ENCODE assay signal across 9 mouse cellular contexts in genomic region chr11:102070426-102070825, GRCm38 (mm10). TPM values are rescaled to one million over a fixed set of nuclear protein-coding genes. Genes with fewer than 3 reads are reported as not detected.
DNase-seq lines count a peak whose midpoint lies in the region; ATAC-seq and TF ChIP-seq lines count a peak whose summit lies in the region.
"Had no signal": no experiment of that assay in that cellular context is flagged by ENCODE, and none has a peak within 500 bp of the region (broad histone marks: within the 10 kb centered on the region; RNA-seq: fewer than 3 reads in every experiment).

No protein-coding gene starts in this region.

- no peak for DNase-seq in layer of hippocampus, adult 2 months (ENCODE audit: low spot score in 2 of 2)
- DNase-seq in layer of hippocampus, adult 11-12 months (ENCODE audit: low spot score) = no peak
- DNase-seq in adrenal gland, postnatal 14 days = no peak
- DNase-seq in gastrocnemius, postnatal 36 days = no peak

- no peak for TF ChIP-seq CTCF in layer of hippocampus, adult 2 months (conservative IDR thresholded peaks at IDR 0.05)

- intact Hi-C loops in gastrocnemius, postnatal 36 days (cut with DNase I) = no loop called here

- no peak overlapping the region; the same call in 1 of the 2 replicates for H3K4me3 ChIP-seq in layer of hippocampus, adult 2 months
- no peak overlapping the region for H3K4me3 ChIP-seq in embryonic facial prominence, embryonic 13.5 days
- no peak overlapping the region for H3K4me3 ChIP-seq in forebrain, embryonic 16.5 days (replicated peaks; ENCODE audit: low read length)
- H3K4me3 ChIP-seq in limb, embryonic 15.5 days = no peak overlapping the region

- ATAC-seq in embryonic facial prominence, embryonic 13.5 days (ENCODE audit: insufficient number of reproducible peaks, insufficient read depth, low FRiP score, low TSS enrichment, low read depth) = no peak
- ATAC-seq in forebrain, embryonic 16.5 days = no peak
- ATAC-seq in limb, embryonic 15.5 days (ENCODE audit: insufficient number of reproducible peaks, low FRiP score, low TSS enrichment, low read depth) = no peak

- no peaks in the 10 kb centered on the region for H3K36me3 ChIP-seq in embryonic facial prominence, embryonic 13.5 days
- H3K36me3 ChIP-seq in forebrain, embryonic 16.5 days (ENCODE audit: control insufficient read depth, insufficient read depth) = no peaks in the 10 kb centered on the region
- no peaks in the 10 kb centered on the region for H3K36me3 ChIP-seq in limb, embryonic 15.5 days

- H3K9ac ChIP-seq in embryonic facial prominence, embryonic 13.5 days = no peak overlapping the region
- H3K9ac ChIP-seq in forebrain, embryonic 16.5 days (replicated peaks; ENCODE audit: low read depth, low read length) = no peak overlapping the region; the same call in 1 of the 2 replicates
- H3K9ac ChIP-seq in limb, embryonic 15.5 days = no peak overlapping the region

- peaks cover 4% of the 10 kb centered on the region for H3K27me3 ChIP-seq in embryonic facial prominence, embryonic 13.5 days
- no peaks in the 10 kb centered on the region for H3K27me3 ChIP-seq in forebrain, embryonic 16.5 days (replicated peaks; ENCODE audit: control insufficient read depth, insufficient read depth, low read length)
- 0 out of 2 replicates have a peak, but pooled peaks cover 2% of the 10 kb centered on the region for H3K27me3 ChIP-seq in limb, embryonic 15.5 days

- peaks cover 18% of the 10 kb centered on the region for H3K4me1 ChIP-seq in embryonic facial prominence, embryonic 13.5 days
- peaks cover 12% of the 10 kb centered on the region for H3K4me1 ChIP-seq in forebrain, embryonic 16.5 days (replicated peaks; ENCODE audit: control insufficient read depth, insufficient read depth, low read length)
- H3K4me1 ChIP-seq in limb, embryonic 15.5 days = peaks cover 7% of the 10 kb centered on the region; the same call in 1 of the 2 replicates

- WGBS in embryonic facial prominence, embryonic 13.5 days = 1% methylated on average over 13 of the region's 13 CpGs
- WGBS in forebrain, embryonic 16.5 days = 3% methylated on average over 13 of the region's 13 CpGs
- WGBS in limb, embryonic 15.5 days = 6% methylated on average over 13 of the region's 13 CpGs

- H3K4me2 ChIP-seq in embryonic facial prominence, embryonic 13.5 days = peak overlapping the region; percentile 40
- peak overlapping the region; percentile 35 for H3K4me2 ChIP-seq in forebrain, embryonic 16.5 days (ENCODE audit: low read length)
- 0 out of 2 replicates have a peak overlapping the region, but pooled peaks have one; percentile 8 for H3K4me2 ChIP-seq in limb, embryonic 15.5 days

- H3K9me3 ChIP-seq in embryonic facial prominence, embryonic 13.5 days = no peaks in the 10 kb centered on the region
- H3K9me3 ChIP-seq in forebrain, embryonic 16.5 days (ENCODE audit: control insufficient read depth, low read length) = no peaks in the 10 kb centered on the region
- H3K9me3 ChIP-seq in limb, embryonic 15.5 days = no peaks in the 10 kb centered on the region

- peak overlapping the region; percentile 78 for H3K27ac ChIP-seq in layer of hippocampus, adult 2 months
- no peak overlapping the region for H3K27ac ChIP-seq in embryonic facial prominence, embryonic 13.5 days
- H3K27ac ChIP-seq in forebrain, embryonic 16.5 days (ENCODE audit: low read length) = peak overlapping the region; percentile 9
- no peak overlapping the region for H3K27ac ChIP-seq in limb, embryonic 15.5 days

RNA-seq across cellular contexts. Expression of gene Mpp2, which starts 17.9 kb away (rescaled TPM):
- 100 to 1,000 TPM; 147 to 149 TPM for total RNA-seq in layer of hippocampus, adult 2 months (2021)
- 9.8 and 10.3 TPM in 2 replicates for polyA plus RNA-seq in embryonic facial prominence, embryonic 13.5 days (2015; fragmentation: Nextera tagmentation; extraction: Ambion mirVana)
- 21.0 and 24.1 TPM in 2 replicates for polyA plus RNA-seq in forebrain, embryonic 16.5 days (2015; fragmentation: Nextera tagmentation; extraction: Ambion mirVana)
- 7.5 and 8.8 TPM in 2 replicates for polyA plus RNA-seq in limb, embryonic 15.5 days (2015; fragmentation: Nextera tagmentation; extraction: Ambion mirVana)
- 8.6 and 10.1 TPM in 2 replicates for total RNA-seq in adrenal gland, postnatal 14 days (2021)
- total RNA-seq in gastrocnemius, postnatal 36 days (2021) = 1 to 10 TPM in 1 of 2 experiments, under 1 TPM in 1; 0.91 to 1.8 TPM

RNA-seq across cellular contexts. Expression of gene Cd300lg, which starts 29.1 kb away (rescaled TPM):
- not detected for total RNA-seq in layer of hippocampus, adult 2 months (2021)
- 0.45 and 0.66 TPM in 2 replicates for polyA plus RNA-seq in embryonic facial prominence, embryonic 13.5 days (2015; fragmentation: Nextera tagmentation; extraction: Ambion mirVana)
- polyA plus RNA-seq in forebrain, embryonic 16.5 days (2015; fragmentation: Nextera tagmentation; extraction: Ambion mirVana) = 0.26 and 0.46 TPM in 2 replicates
- 2.2 and 2.4 TPM in 2 replicates for polyA plus RNA-seq in limb, embryonic 15.5 days (2015; fragmentation: Nextera tagmentation; extraction: Ambion mirVana)
- 50.5 and 61.4 TPM in 2 replicates for total RNA-seq in adrenal gland, postnatal 14 days (2021)
- 10 to 100 TPM; 17.6 to 18.2 TPM for total RNA-seq in gastrocnemius, postnatal 36 days (2021)
- total RNA-seq: left cerebral cortex, postnatal 25 days had no signal

RNA-seq across cellular contexts. Expression of gene Ppy, which starts 30.7 kb away (rescaled TPM):
- not detected for total RNA-seq in layer of hippocampus, adult 2 months (2021)
- polyA plus RNA-seq in embryonic facial prominence, embryonic 13.5 days (2015; fragmentation: Nextera tagmentation; extraction: Ambion mirVana) = not detected in 2 replicates
- not detected in 2 replicates for polyA plus RNA-seq in forebrain, embryonic 16.5 days (2015; fragmentation: Nextera tagmentation; extraction: Ambion mirVana)
- polyA plus RNA-seq in limb, embryonic 15.5 days (2015; fragmentation: Nextera tagmentation; extraction: Ambion mirVana) = not detected in 2 replicates
- not detected in 2 replicates for total RNA-seq in adrenal gland, postnatal 14 days (2021)
- total RNA-seq in gastrocnemius, postnatal 36 days (2021) = not detected
- total RNA-seq: heart, postnatal 25 days; left cerebral cortex, postnatal 25 days had no signal

RNA-seq across cellular contexts. Expression of gene Pyy, which starts 37.2 kb away (rescaled TPM):
- total RNA-seq in layer of hippocampus, adult 2 months (2021) = not detected
- not detected in 2 replicates for polyA plus RNA-seq in embryonic facial prominence, embryonic 13.5 days (2015; fragmentation: Nextera tagmentation; extraction: Ambion mirVana)
- polyA plus RNA-seq in forebrain, embryonic 16.5 days (2015; fragmentation: Nextera tagmentation; extraction: Ambion mirVana) = not detected in 2 replicates
- not detected in 2 replicates for polyA plus RNA-seq in limb, embryonic 15.5 days (2015; fragmentation: Nextera tagmentation; extraction: Ambion mirVana)
- total RNA-seq in adrenal gland, postnatal 14 days (2021) = not detected in 2 replicates
- not detected for total RNA-seq in gastrocnemius, postnatal 36 days (2021)
- total RNA-seq: heart, postnatal 25 days; left cerebral cortex, postnatal 25 days had no signal

RNA-seq across cellular contexts. Expression of gene Mpp3, which starts 42.2 kb away (rescaled TPM):
- total RNA-seq in layer of hippocampus, adult 2 months (2021) = 10 to 100 TPM; 88.3 to 94.4 TPM
- 4.3 and 4.9 TPM in 2 replicates for polyA plus RNA-seq in embryonic facial prominence, embryonic 13.5 days (2015; fragmentation: Nextera tagmentation; extraction: Ambion mirVana)
- 49.3 and 55.2 TPM in 2 replicates for polyA plus RNA-seq in forebrain, embryonic 16.5 days (2015; fragmentation: Nextera tagmentation; extraction: Ambion mirVana)
- polyA plus RNA-seq in limb, embryonic 15.5 days (2015; fragmentation: Nextera tagmentation; extraction: Ambion mirVana) = 5.8 and 6.0 TPM in 2 replicates
- total RNA-seq in adrenal gland, postnatal 14 days (2021) = 9.0 and 14.8 TPM in 2 replicates
- 10 to 100 TPM; 26.4 to 33.6 TPM for total RNA-seq in gastrocnemius, postnatal 36 days (2021)

Comparison
In these comparisons a context has a peak if more than half of its experiments do, and no peak if none do; other contexts are left out.
1. H3K27ac ChIP-seq: peak in layer of hippocampus, adult 2 months (single experiment) and forebrain, embryonic 16.5 days (single experiment); none in embryonic facial prominence, embryonic 13.5 days (single experiment) and limb, embryonic 15.5 days (single experiment).
2. RNA of gene Mpp2, which starts 17.9 kb away (total RNA-seq): 147 to 149 TPM in layer of hippocampus, adult 2 months; 8.6 to 10.1 TPM in adrenal gland, postnatal 14 days and 0.91 to 1.8 TPM in gastrocnemius, postnatal 36 days; every median in the first group is over 10 times any median in the second.
3. RNA of gene Cd300lg, which starts 29.1 kb away (total RNA-seq): 50.5 to 61.4 TPM in adrenal gland, postnatal 14 days and 17.6 to 18.2 TPM in gastrocnemius, postnatal 36 days; not detected in layer of hippocampus, adult 2 months; every median in the first group is over 10 times any median in the second.
4. Peak in every context shown above with its lines, with median percentiles within 50 percentile points of each other: H3K4me2 ChIP-seq.